ENCODE assay signal across 20 mouse cellular contexts in genomic region chr10:128509831-128510230, GRCm38 (mm10).
"Had no signal": no experiment of that assay in that cellular context is flagged by ENCODE, and none has a peak within 500 bp of the region (broad histone marks: within the 10 kb centered on the region; RNA-seq: fewer than 3 reads in every experiment).

No protein-coding gene starts in this region.

- H3K27ac ChIP-seq: hindbrain, postnatal 0 days; limb, embryonic 12.5 days; limb, embryonic 15.5 days; liver, embryonic 12.5 days; liver, embryonic 15.5 days; macrophage; midbrain, embryonic 12.5 days; midbrain, embryonic 15.5 days; neural tube, embryonic 12.5 days; neural tube, embryonic 15.5 days; stomach, embryonic 15.5 days had no signal

- H3K4me2 ChIP-seq: limb, embryonic 12.5 days; limb, embryonic 15.5 days; liver, embryonic 12.5 days; liver, embryonic 15.5 days; midbrain, embryonic 12.5 days; midbrain, embryonic 15.5 days; neural tube, embryonic 12.5 days; neural tube, embryonic 15.5 days; stomach, embryonic 15.5 days had no signal

- H3K36me3 ChIP-seq: midbrain, embryonic 15.5 days had no signal

- H3K4me1 ChIP-seq: limb, embryonic 12.5 days; limb, embryonic 15.5 days; midbrain, embryonic 12.5 days; midbrain, embryonic 15.5 days; neural tube, embryonic 12.5 days; neural tube, embryonic 15.5 days had no signal

- H3K9me3 ChIP-seq: limb, embryonic 12.5 days; limb, embryonic 15.5 days; liver, embryonic 12.5 days; liver, embryonic 15.5 days; midbrain, embryonic 15.5 days; neural tube, embryonic 12.5 days; neural tube, embryonic 15.5 days; stomach, embryonic 15.5 days had no signal

- DNase-seq: kidney, adult 11 months; kidney, adult 9 months; kidney, postnatal 14 days; left cerebral cortex, postnatal 4 days; retina, postnatal 1 day; right cerebral cortex, postnatal 25 days; spleen, adult 18-20 months; thymus, postnatal 25 days had no signal

- H3K27me3 ChIP-seq: limb, embryonic 15.5 days; liver, embryonic 12.5 days; liver, embryonic 15.5 days; midbrain, embryonic 15.5 days; neural tube, embryonic 12.5 days; neural tube, embryonic 15.5 days; stomach, embryonic 15.5 days had no signal

- H3K4me3 ChIP-seq: limb, embryonic 12.5 days; limb, embryonic 15.5 days; liver, embryonic 12.5 days; liver, embryonic 15.5 days; midbrain, embryonic 12.5 days; midbrain, embryonic 15.5 days; neural tube, embryonic 12.5 days; neural tube, embryonic 15.5 days; stomach, embryonic 15.5 days had no signal

- H3K9ac ChIP-seq: limb, embryonic 12.5 days; limb, embryonic 15.5 days; liver, embryonic 12.5 days; liver, embryonic 15.5 days; midbrain, embryonic 12.5 days; midbrain, embryonic 15.5 days; neural tube, embryonic 12.5 days; neural tube, embryonic 15.5 days; stomach, embryonic 15.5 days had no signal

- ATAC-seq: hindbrain, postnatal 0 days; inflammation-experienced regulatory T-cells, adult 6 months; liver, embryonic 12.5 days; midbrain, embryonic 15.5 days had no signal
